Mouse (Mus musculus) kidney, embryonic 14.5 days (tissue): ENCODE data around the gene Srpk2. TPM values are rescaled to one million over a fixed set of nuclear protein-coding genes. Genes with fewer than 3 reads are reported as not detected.

ENCODE experiments used
- ATAC-seq: fragments of 200-750 bp; cut with Nextera tagmentation; 2 replicates; pipeline ENCODE4 v1.8.0; 2017; ENCODE audit warnings: moderate number of reproducible peaks, mild to moderate bottlenecking, moderate TSS enrichment, moderate library complexity; ENCODE audit not compliant: low FRiP score, low TSS enrichment
- H3K27ac ChIP-seq: fragments of 300-500 bp; sonication (generic); 2 replicates; pipeline ENCODE4 v1.5.1; 2014; ENCODE audit warnings: low read depth, mild to moderate bottlenecking, low read length, moderate library complexity, mixed read lengths
- H3K27me3 ChIP-seq: fragments of 300-500 bp; sonication (generic); 2 replicates; pipeline ENCODE4 v1.6.1; 2014; ENCODE audit warnings: mild to moderate bottlenecking, low read length; ENCODE audit not compliant: control insufficient read depth, insufficient read depth
- H3K36me3 ChIP-seq: fragments of 300-500 bp; sonication (generic); 2 replicates; pipeline ENCODE4 v1.6.1; 2014; ENCODE audit warnings: low read length, mixed read lengths; ENCODE audit not compliant: control insufficient read depth, insufficient read depth
- H3K4me1 ChIP-seq: fragments of 300-500 bp; sonication (generic); 2 replicates; pipeline ENCODE4 v1.6.1; 2014; ENCODE audit warnings: low read length, mixed read lengths; ENCODE audit not compliant: control insufficient read depth, insufficient read depth
- H3K4me2 ChIP-seq: fragments of 300-500 bp; sonication (generic); replicated peaks from 2 replicates; pipeline ENCODE4 v1.6.1; 2014; ENCODE audit warnings: low read depth, mild to moderate bottlenecking, low read length
- H3K4me3 ChIP-seq: fragments of 300-500 bp; sonication (generic); 2 replicates; pipeline ENCODE4 v1.5.1; 2014; ENCODE audit warnings: mild to moderate bottlenecking, low read length
- H3K9ac ChIP-seq: fragments of 300-500 bp; sonication (generic); 2 replicates; pipeline ENCODE4 v1.6.1; 2014; ENCODE audit warnings: low read depth, mild to moderate bottlenecking, low read length, moderate library complexity
- H3K9me3 ChIP-seq: fragments of 300-500 bp; sonication (generic); 2 replicates; pipeline ENCODE4 v1.6.1; 2016; ENCODE audit warnings: low read length; ENCODE audit not compliant: control insufficient read depth
- WGBS: fragments of 180-500 bp; shearing (Covaris S2); extraction: QIAGEN DNeasy Blood & Tissue Kit; methylation state at CpG from one replicate; pipeline ENCODE4 v1.1.7; 2014; 5-methylcytosine and 5-hydroxymethylcytosine counted together
- polyA plus RNA-seq: library from polyadenylated mRNA; unstranded; fragments of >200 nt; fragmentation: Nextera tagmentation; extraction: Ambion mirVana; gene quantifications from 2 replicates; pipeline ENCODE4 v1.2.1, GENCODE M21; 2014

Srpk2 gene
- polyA plus RNA-seq, 1 experiment from 2014 or later, result 50.8 TPM

- 8% methylated on average over 41 of the region's 41 CpGs for WGBS
- Histone ChIP-seq H3K27ac (no peak overlapping the region), H3K9ac (peak overlapping the region; percentile 73), H3K4me3 (peak overlapping the region; percentile 72), H3K27me3 (no peaks in the 10 kb centered on the region), H3K36me3 (no peaks in the 10 kb centered on the region), H3K9me3 (no peaks in the 10 kb centered on the region), H3K4me1 (0 out of 2 replicates have a peak, but pooled peaks cover 3% of the 10 kb centered on the region), H3K4me2 (peak overlapping the region; percentile 81)
- ATAC-seq, result peak; percentile 37
These were observed 8.0 kb downstream of the Srpk2 start for GRCm38 (mm10) chr5:23676156-23677071.

DNA sequence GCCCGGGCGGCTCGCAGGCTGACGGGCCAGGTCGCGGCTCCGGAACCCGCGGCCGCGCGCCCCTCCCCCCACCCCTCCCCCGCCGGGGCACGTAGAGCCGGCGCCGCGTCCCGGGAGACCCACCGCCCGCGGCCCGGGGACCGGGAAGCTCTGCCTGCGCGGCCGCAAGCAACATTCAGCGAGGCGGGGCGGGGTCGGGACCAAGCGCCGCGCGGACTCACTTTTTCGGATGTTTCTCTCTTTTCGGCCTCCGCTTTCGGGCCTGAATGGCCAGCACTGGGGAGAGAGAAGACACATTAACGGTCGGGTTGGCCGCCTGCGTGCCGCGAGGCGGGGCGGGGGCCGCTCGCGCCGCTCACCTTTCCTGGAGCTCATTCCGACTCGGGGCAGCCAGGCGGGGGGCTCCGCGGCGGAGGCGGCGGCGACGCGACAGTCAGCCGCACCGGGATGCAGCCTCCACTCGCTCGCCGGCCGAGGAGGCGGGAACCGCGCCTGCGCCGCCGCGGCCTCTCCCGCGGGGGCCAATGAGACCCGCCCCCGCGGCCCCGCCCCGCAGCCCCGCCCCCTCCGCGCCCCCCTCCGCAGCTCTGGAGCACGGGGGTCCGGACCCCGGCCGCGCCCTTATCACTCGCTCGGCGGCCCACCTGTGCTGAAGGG lies 8.8 kb downstream of the Srpk2 start:
- peak; percentile 91 for ATAC-seq
- under 1% methylated on average over 57 of the region's 95 CpGs for WGBS

GRCm38 (mm10) chr5:23674829-23675498 lies 9.5 kb downstream of the Srpk2 start:
- peak overlapping the region; percentile 72 for H3K4me3 ChIP-seq
- peak overlapping the region; percentile 73 for H3K9ac ChIP-seq
- H3K4me1 ChIP-seq, result 0 out of 2 replicates have a peak, but pooled peaks cover 3% of the 10 kb centered on the region
- H3K27me3 ChIP-seq, result no peaks in the 10 kb centered on the region
- no peaks in the 10 kb centered on the region for H3K9me3 ChIP-seq
- peak; percentile 70 for ATAC-seq
- WGBS, result 1% methylated on average over 57 of the region's 61 CpGs
- no peaks in the 10 kb centered on the region for H3K36me3 ChIP-seq
- no peak overlapping the region for H3K27ac ChIP-seq
- H3K4me2 ChIP-seq, result peak overlapping the region; percentile 81

More for the DNA sequence above, 8.8 kb downstream of the Srpk2 start:
- Histone ChIP-seq H3K9me3 (no peaks in the 10 kb centered on the region), H3K27me3 (no peaks in the 10 kb centered on the region), H3K4me2 (peak overlapping the region; percentile 81), H3K9ac (peak overlapping the region; percentile 73), H3K27ac (peak overlapping the region; percentile 52; the same call in 1 of the 2 replicates), H3K4me1 (0 out of 2 replicates have a peak, but pooled peaks cover 3% of the 10 kb centered on the region), H3K4me3 (peak overlapping the region; percentile 72), H3K36me3 (no peaks in the 10 kb centered on the region)

- Histone ChIP-seq H3K9me3 (no peaks in the 10 kb centered on the region), H3K27me3 (no peaks in the 10 kb centered on the region), H3K36me3 (no peaks in the 10 kb centered on the region), H3K4me1 (0 out of 2 replicates have a peak, but pooled peaks cover 3% of the 10 kb centered on the region), H3K9ac (no peak overlapping the region), H3K27ac (no peak overlapping the region), H3K4me2 (no peak overlapping the region), H3K4me3 (no peak overlapping the region)
- 66% methylated on average over 7 of the region's 7 CpGs for WGBS
- ATAC-seq, result no peak
These were observed 12.3 kb downstream of the Srpk2 start for GRCm38 (mm10) chr5:23672136-23672535.

- Histone ChIP-seq H3K9ac (no peak overlapping the region), H3K9me3 (no peaks in the 10 kb centered on the region), H3K4me1 (0 out of 2 replicates have a peak, but pooled peaks cover 3% of the 10 kb centered on the region), H3K27ac (no peak overlapping the region), H3K4me3 (no peak overlapping the region), H3K36me3 (no peaks in the 10 kb centered on the region), H3K4me2 (no peak overlapping the region), H3K27me3 (no peaks in the 10 kb centered on the region)
- no peak for ATAC-seq
- 87% methylated on average over 4 of the region's 4 CpGs for WGBS
These were observed 13.5 kb downstream of the Srpk2 start for GRCm38 (mm10) chr5:23670880-23671279.

DNA sequence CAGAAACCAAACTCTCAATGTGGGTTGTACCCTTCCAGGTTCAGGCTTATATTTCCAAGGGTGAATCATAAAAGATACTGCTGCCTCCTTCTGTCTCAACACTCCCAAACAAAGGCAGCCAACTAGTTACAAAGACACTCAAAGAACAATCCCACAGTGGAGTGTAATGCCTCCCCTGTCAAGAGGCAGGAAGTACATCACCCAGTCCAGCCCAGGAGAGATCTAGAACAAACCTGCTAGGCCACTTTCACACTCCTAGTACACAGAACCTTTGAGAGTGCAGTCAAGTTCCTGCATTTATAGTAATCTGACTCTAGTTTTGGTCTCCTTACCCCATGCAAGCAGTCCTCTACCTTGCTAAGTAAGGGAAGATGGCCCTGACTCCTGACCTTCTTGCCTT lies 18.5 kb downstream of the Srpk2 start:
- Histone ChIP-seq H3K36me3 (no peaks in the 10 kb centered on the region), H3K9me3 (no peaks in the 10 kb centered on the region), H3K4me3 (no peak overlapping the region), H3K27ac (no peak overlapping the region), H3K9ac (no peak overlapping the region), H3K27me3 (no peaks in the 10 kb centered on the region), H3K4me2 (no peak overlapping the region), H3K4me1 (no peaks in the 10 kb centered on the region)
- no peak for ATAC-seq

DNA sequence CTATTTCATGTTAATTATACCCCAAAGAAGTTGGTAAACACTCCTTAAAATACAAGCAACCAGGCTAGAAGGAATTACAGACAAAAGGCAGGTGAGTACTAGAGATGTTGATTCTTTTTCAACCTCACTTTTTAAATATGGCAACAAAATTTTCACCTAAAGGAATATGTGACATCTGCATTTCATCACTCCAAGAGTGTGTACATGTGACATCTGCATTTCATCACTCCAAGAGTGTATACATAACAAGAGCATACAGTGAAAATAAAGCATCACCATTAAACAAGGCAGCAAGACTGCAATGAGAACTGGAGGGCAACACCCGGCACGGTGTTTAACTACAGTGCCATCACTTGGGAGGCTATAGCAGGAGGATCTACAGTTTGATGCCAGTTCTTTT lies 23.2 kb downstream of the Srpk2 start:
- 73% methylated on average over 2 of the region's 2 CpGs for WGBS
- Histone ChIP-seq H3K4me2 (no peak overlapping the region), H3K4me1 (no peaks in the 10 kb centered on the region), H3K4me3 (no peak overlapping the region), H3K9me3 (no peaks in the 10 kb centered on the region), H3K27me3 (no peaks in the 10 kb centered on the region), H3K27ac (no peak overlapping the region), H3K36me3 (no peaks in the 10 kb centered on the region), H3K9ac (no peak overlapping the region)
- ATAC-seq, result no peak

- Histone ChIP-seq H3K27ac (no peak overlapping the region), H3K4me1 (no peaks in the 10 kb centered on the region), H3K27me3 (no peaks in the 10 kb centered on the region), H3K36me3 (no peaks in the 10 kb centered on the region), H3K4me3 (no peak overlapping the region), H3K4me2 (no peak overlapping the region), H3K9ac (no peak overlapping the region), H3K9me3 (no peaks in the 10 kb centered on the region)
- 70% methylated on average over 5 of the region's 5 CpGs for WGBS
- 0 out of 2 replicates have a peak, but pooled peaks have one; percentile 35 for ATAC-seq
These were observed 26.4 kb downstream of the Srpk2 start for GRCm38 (mm10) chr5:23658017-23658416.
